Mouse (Mus musculus): ENCODE results near the gene Ugt1a7c. TPM values are rescaled to one million over a fixed set of nuclear protein-coding genes. Genes with fewer than 3 reads are reported as not detected.
A peak's percentile ranks its signal among the peaks of the same experiment; 100 is the strongest.

Ugt1a7c gene
- polyA plus RNA-seq, 1 experiment from 2014 or later: 82.7 TPM

- peaks cover 10% of the 10 kb centered on the region; the same call in 1 of the 2 replicates for H3K9me3 ChIP-seq (ENCODE audit: control insufficient read depth, low read length)
- H3K4me2 ChIP-seq (ENCODE audit: low read depth, low read length): no peak overlapping the region
- 65% methylated on average over 6 of the region's 6 CpGs for whole genome bisulfite sequencing
- H3K9ac ChIP-seq (ENCODE audit: low read depth, low read length): no peak overlapping the region
- no peak overlapping the region for H3K4me3 ChIP-seq (ENCODE audit: low read length)
- 0 out of 2 replicates have a peak, but pooled peaks cover 10% of the 10 kb centered on the region for H3K4me1 ChIP-seq (ENCODE audit: control insufficient read depth, insufficient read depth, low read length)
- no peak overlapping the region for H3K27ac ChIP-seq (ENCODE audit: low read length)
- H3K27me3 ChIP-seq (replicated peaks; ENCODE audit: control insufficient read depth, insufficient read depth, low read length): no peaks in the 10 kb centered on the region
- peaks cover 27% of the 10 kb centered on the region for H3K36me3 ChIP-seq (ENCODE audit: control insufficient read depth, insufficient read depth, low read length)
- ATAC-seq: no peak
These were observed 163.5 kb downstream of the Ugt1a7c start for GRCm38 (mm10) chr1:88258361-88258760.

DNA sequence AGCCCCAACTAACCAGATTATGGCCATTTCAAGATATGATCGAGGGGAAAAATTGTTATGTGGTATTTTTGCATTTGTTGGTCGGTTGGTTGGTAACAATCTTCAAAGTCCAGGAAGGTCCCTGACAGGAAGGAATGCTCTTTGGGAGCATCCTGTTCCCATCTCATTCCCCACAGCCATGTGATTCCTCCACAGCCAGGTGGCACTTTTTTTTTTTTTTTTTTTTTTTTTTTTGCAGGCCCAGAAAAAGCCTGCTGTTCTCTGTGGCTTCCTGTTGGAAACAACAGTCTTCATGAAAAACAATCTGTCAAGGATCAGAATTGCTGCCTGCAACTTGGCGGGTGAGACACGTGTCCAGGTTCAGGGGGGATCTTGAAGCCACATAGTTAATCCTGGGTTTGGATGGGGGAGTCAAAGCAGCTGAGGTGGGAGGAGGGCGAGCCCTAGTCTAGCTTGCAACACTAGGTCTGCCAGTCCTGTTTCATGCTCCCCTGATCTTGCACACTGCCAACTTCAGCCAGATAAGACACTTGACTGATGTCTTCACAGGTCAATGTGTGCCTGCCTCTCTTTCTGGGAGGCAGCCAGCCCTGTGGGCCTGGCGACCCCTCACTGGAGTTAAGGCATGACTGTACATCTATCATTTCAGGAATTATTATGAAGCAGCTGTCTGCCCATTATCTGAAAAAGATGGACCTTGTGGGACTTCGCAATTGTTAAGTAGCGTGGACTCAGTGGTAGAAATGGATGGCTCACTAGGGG, 164.2 kb downstream of the Ugt1a7c start:
- 72% methylated on average over 8 of the region's 8 CpGs for WGBS
- ATAC-seq: 0 out of 2 replicates have a peak, but pooled peaks have one; percentile 1
- Histone ChIP-seq H3K27ac (ENCODE audit: low read length) (no peak overlapping the region), H3K9me3 (ENCODE audit: control insufficient read depth, low read length) (peaks cover 10% of the 10 kb centered on the region; the same call in 1 of the 2 replicates), H3K4me3 (ENCODE audit: low read length) (no peak overlapping the region), H3K27me3 (replicated peaks; ENCODE audit: control insufficient read depth, insufficient read depth, low read length) (no peaks in the 10 kb centered on the region), H3K4me2 (ENCODE audit: low read depth, low read length) (no peak overlapping the region), H3K36me3 (ENCODE audit: control insufficient read depth, insufficient read depth, low read length) (peaks cover 34% of the 10 kb centered on the region), H3K9ac (ENCODE audit: low read depth, low read length) (no peak overlapping the region), H3K4me1 (ENCODE audit: control insufficient read depth, insufficient read depth, low read length) (0 out of 2 replicates have a peak, but pooled peaks cover 10% of the 10 kb centered on the region)

DNA sequence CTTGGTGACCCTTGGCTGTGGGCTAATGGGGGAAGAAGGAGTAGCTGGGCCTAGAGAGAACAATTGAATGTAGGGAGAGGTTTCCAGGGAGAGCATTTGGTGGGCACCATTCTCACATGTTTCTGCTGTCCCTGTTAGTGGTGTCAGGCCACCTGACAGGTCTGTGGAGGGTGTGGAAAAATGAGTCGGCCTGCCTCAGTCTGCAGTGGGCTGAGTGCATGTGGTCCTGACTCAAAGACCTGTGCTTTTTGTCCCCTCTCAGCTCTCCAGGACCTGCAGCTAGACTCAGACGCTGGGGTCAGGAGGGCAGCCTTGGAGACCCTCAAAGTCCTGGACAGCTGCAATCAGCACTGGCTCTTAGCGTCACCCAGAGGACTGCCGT, 164.8 kb downstream of the Ugt1a7c start:
- WGBS: 77% methylated on average over 4 of the region's 4 CpGs
- Histone ChIP-seq H3K36me3 (ENCODE audit: control insufficient read depth, insufficient read depth, low read length) (peaks cover 39% of the 10 kb centered on the region), H3K9ac (ENCODE audit: low read depth, low read length) (no peak overlapping the region), H3K27ac (ENCODE audit: low read length) (no peak overlapping the region), H3K9me3 (ENCODE audit: control insufficient read depth, low read length) (peaks cover 10% of the 10 kb centered on the region; the same call in 1 of the 2 replicates), H3K4me1 (ENCODE audit: control insufficient read depth, insufficient read depth, low read length) (0 out of 2 replicates have a peak, but pooled peaks cover 10% of the 10 kb centered on the region), H3K27me3 (replicated peaks; ENCODE audit: control insufficient read depth, insufficient read depth, low read length) (no peaks in the 10 kb centered on the region), H3K4me2 (ENCODE audit: low read depth, low read length) (no peak overlapping the region), H3K4me3 (ENCODE audit: low read length) (no peak overlapping the region)
- ATAC-seq: peak; percentile 11

GRCm38 (mm10) chr1:88260114-88260513, 165.3 kb downstream of the Ugt1a7c start:
- Histone ChIP-seq H3K4me2 (ENCODE audit: low read depth, low read length) (no peak overlapping the region), H3K4me3 (ENCODE audit: low read length) (no peak overlapping the region), H3K4me1 (ENCODE audit: control insufficient read depth, insufficient read depth, low read length) (0 out of 2 replicates have a peak, but pooled peaks cover 10% of the 10 kb centered on the region), H3K9me3 (ENCODE audit: control insufficient read depth, low read length) (peaks cover 10% of the 10 kb centered on the region; the same call in 1 of the 2 replicates), H3K27me3 (replicated peaks; ENCODE audit: control insufficient read depth, insufficient read depth, low read length) (no peaks in the 10 kb centered on the region), H3K27ac (ENCODE audit: low read length) (no peak overlapping the region), H3K36me3 (ENCODE audit: control insufficient read depth, insufficient read depth, low read length) (peaks cover 44% of the 10 kb centered on the region), H3K9ac (ENCODE audit: low read depth, low read length) (no peak overlapping the region)
- ATAC-seq: peak; percentile 66
- 76% methylated on average over 6 of the region's 6 CpGs for WGBS

DNA sequence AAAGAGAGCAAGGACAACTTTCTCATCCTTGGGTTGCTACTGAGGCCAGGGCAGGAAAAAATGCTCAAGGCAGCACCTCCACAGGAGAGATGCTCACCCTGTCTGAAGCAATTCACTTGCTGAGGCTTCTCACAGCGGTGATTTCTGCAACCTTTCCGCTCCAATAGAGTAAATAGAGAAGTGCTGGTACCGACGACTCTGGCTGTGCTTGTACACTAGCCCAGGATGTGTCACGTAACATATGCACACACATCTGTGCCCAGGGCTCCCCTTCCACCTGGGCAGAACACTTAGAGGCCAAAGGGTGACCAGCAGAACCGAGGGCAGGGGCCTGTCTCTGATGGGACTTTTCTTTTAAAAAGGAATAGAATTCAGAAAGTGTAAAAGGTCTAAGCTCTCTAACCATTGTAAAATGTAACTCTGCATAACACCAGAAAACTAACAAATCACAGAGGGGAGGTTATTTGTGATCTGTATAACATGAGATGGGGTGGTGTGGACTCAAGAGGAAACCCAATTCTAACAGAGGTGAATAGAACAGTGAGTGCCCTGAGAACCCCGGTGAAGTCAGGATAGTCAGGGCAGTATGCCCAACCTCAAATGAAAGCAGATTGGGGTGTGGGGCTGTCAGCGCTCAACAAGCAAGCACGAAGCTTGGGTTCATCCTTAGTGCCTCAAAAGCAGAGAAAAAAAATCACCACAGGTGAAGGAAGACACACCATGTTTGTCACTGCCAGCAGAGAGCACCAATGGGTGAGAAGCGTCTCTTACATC, 165.9 kb downstream of the Ugt1a7c start:
- Histone ChIP-seq H3K27ac (ENCODE audit: low read length) (no peak overlapping the region), H3K9me3 (ENCODE audit: control insufficient read depth, low read length) (peaks cover 6% of the 10 kb centered on the region; the same call in 1 of the 2 replicates), H3K36me3 (ENCODE audit: control insufficient read depth, insufficient read depth, low read length) (peaks cover 51% of the 10 kb centered on the region), H3K4me3 (ENCODE audit: low read length) (no peak overlapping the region), H3K9ac (ENCODE audit: low read depth, low read length) (no peak overlapping the region), H3K27me3 (replicated peaks; ENCODE audit: control insufficient read depth, insufficient read depth, low read length) (no peaks in the 10 kb centered on the region), H3K4me1 (ENCODE audit: control insufficient read depth, insufficient read depth, low read length) (0 out of 2 replicates have a peak, but pooled peaks cover 10% of the 10 kb centered on the region), H3K4me2 (ENCODE audit: low read depth, low read length) (no peak overlapping the region)
- 83% methylated on average over 10 of the region's 10 CpGs for WGBS
- peak; percentile 1; the same call in 1 of the 2 replicates for ATAC-seq

GRCm38 (mm10) chr1:88261706-88262105, 166.8 kb downstream of the Ugt1a7c start:
- no peak overlapping the region for H3K4me2 ChIP-seq (ENCODE audit: low read depth, low read length)
- H3K27ac ChIP-seq (ENCODE audit: low read length): no peak overlapping the region
- no peaks in the 10 kb centered on the region for H3K9me3 ChIP-seq (ENCODE audit: control insufficient read depth, low read length)
- H3K27me3 ChIP-seq (replicated peaks; ENCODE audit: control insufficient read depth, insufficient read depth, low read length): no peaks in the 10 kb centered on the region
- no peak overlapping the region for H3K9ac ChIP-seq (ENCODE audit: low read depth, low read length)
- no peak overlapping the region for H3K4me3 ChIP-seq (ENCODE audit: low read length)
- H3K36me3 ChIP-seq (ENCODE audit: control insufficient read depth, insufficient read depth, low read length): peaks cover 60% of the 10 kb centered on the region
- 85% methylated on average over 7 of the region's 7 CpGs for WGBS
- H3K4me1 ChIP-seq (ENCODE audit: control insufficient read depth, insufficient read depth, low read length): 0 out of 2 replicates have a peak, but pooled peaks cover 10% of the 10 kb centered on the region
- ATAC-seq: peak; percentile 8; the same call in 1 of the 2 replicates

GRCm38 (mm10) chr1:88262255-88262654, 167.4 kb downstream of the Ugt1a7c start:
- no peak overlapping the region for H3K27ac ChIP-seq (ENCODE audit: low read length)
- peak; percentile 9; the same call in 1 of the 2 replicates for ATAC-seq
- 75% methylated on average over 4 of the region's 4 CpGs for WGBS
- H3K4me3 ChIP-seq (ENCODE audit: low read length): no peak overlapping the region
- H3K27me3 ChIP-seq (replicated peaks; ENCODE audit: control insufficient read depth, insufficient read depth, low read length): no peaks in the 10 kb centered on the region
- H3K36me3 ChIP-seq (ENCODE audit: control insufficient read depth, insufficient read depth, low read length): peaks cover 66% of the 10 kb centered on the region
- 0 out of 2 replicates have a peak, but pooled peaks cover 10% of the 10 kb centered on the region for H3K4me1 ChIP-seq (ENCODE audit: control insufficient read depth, insufficient read depth, low read length)
- H3K9me3 ChIP-seq (ENCODE audit: control insufficient read depth, low read length): no peaks in the 10 kb centered on the region
- no peak overlapping the region for H3K4me2 ChIP-seq (ENCODE audit: low read depth, low read length)
- no peak overlapping the region for H3K9ac ChIP-seq (ENCODE audit: low read depth, low read length)

- Histone ChIP-seq H3K4me1 (ENCODE audit: control insufficient read depth, insufficient read depth, low read length) (0 out of 2 replicates have a peak, but pooled peaks cover 10% of the 10 kb centered on the region), H3K36me3 (ENCODE audit: control insufficient read depth, insufficient read depth, low read length) (peaks cover 73% of the 10 kb centered on the region), H3K9me3 (ENCODE audit: control insufficient read depth, low read length) (no peaks in the 10 kb centered on the region), H3K4me3 (ENCODE audit: low read length) (no peak overlapping the region), H3K4me2 (ENCODE audit: low read depth, low read length) (no peak overlapping the region), H3K27me3 (replicated peaks; ENCODE audit: control insufficient read depth, insufficient read depth, low read length) (no peaks in the 10 kb centered on the region), H3K9ac (ENCODE audit: low read depth, low read length) (no peak overlapping the region), H3K27ac (ENCODE audit: low read length) (no peak overlapping the region)
- 76% methylated on average over 6 of the region's 6 CpGs for WGBS
- no peak for ATAC-seq
These were observed 168.1 kb downstream of the Ugt1a7c start for GRCm38 (mm10) chr1:88262961-88263360.

- Histone ChIP-seq H3K27me3 (replicated peaks; ENCODE audit: control insufficient read depth, insufficient read depth, low read length) (no peaks in the 10 kb centered on the region), H3K4me2 (ENCODE audit: low read depth, low read length) (no peak overlapping the region), H3K9me3 (ENCODE audit: control insufficient read depth, low read length) (no peaks in the 10 kb centered on the region), H3K36me3 (ENCODE audit: control insufficient read depth, insufficient read depth, low read length) (peaks cover 81% of the 10 kb centered on the region), H3K9ac (ENCODE audit: low read depth, low read length) (no peak overlapping the region), H3K4me1 (ENCODE audit: control insufficient read depth, insufficient read depth, low read length) (0 out of 2 replicates have a peak, but pooled peaks cover 10% of the 10 kb centered on the region), H3K27ac (ENCODE audit: low read length) (no peak overlapping the region), H3K4me3 (ENCODE audit: low read length) (no peak overlapping the region)
- WGBS: 91% methylated on average over 5 of the region's 5 CpGs
- ATAC-seq: no peak
These were observed 168.9 kb downstream of the Ugt1a7c start for GRCm38 (mm10) chr1:88263778-88264177.

Measured in intestine, embryonic 16.5 days (tissue).